Mouse (Mus musculus): Measurements from ENCODE around the gene Clmp. TPM values are rescaled to one million over a fixed set of nuclear protein-coding genes. Genes with fewer than 3 reads are reported as not detected.

Clmp gene
- polyA plus RNA-seq, 1 experiment = 19.6 TPM

DNA sequence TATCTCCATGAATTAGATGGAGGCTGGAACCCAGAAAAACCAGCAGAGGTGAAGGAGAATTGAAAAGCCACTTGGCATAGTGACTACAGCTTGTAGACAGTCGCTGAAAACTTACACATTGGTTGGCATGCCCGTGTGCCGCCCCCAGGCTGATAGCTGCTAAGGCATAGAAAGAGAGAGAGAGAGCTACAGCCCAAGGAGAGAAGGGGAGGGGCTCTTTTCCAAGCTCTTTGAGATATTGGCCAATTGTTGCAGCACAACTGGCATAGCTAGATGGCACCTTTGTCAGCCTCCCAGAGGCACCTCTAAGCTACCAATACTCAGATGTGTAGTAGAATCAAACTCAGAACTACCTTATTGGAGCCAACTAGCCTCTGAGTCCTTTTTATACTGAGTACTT lies 1.8 kb downstream of the Clmp start:
- no peak for DNase-seq (ENCODE audit: extremely low spot score in 1 of 2, low spot score in 1 of 2)

- no peak for DNase-seq (ENCODE audit: extremely low spot score in 1 of 2, low spot score in 1 of 2)
Measured at GRCm38 (mm10) chr9:40690511-40690910, 4.7 kb downstream of the Clmp start.

DNA sequence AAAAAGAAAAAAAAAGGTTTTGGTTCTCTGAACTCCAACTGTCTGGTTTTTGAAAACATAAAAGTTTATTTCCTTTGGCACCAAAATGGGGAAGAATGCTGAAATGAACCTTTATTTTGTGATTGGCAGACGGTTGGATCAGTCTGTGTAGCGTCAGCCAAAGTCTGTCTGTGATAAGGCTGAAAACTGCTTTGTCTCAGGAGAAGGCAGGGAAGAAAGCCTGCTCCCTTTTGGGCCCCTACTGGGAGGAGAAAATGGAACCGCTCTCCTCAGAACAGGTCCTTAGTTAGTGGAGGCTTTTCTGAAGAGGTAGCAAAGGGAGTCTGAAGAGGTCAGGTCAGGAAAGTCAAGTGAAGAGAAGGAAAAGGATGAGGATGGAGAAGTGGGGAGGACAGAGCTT lies 7.3 kb downstream of the Clmp start:
- no peak for DNase-seq (ENCODE audit: extremely low spot score in 1 of 2, low spot score in 1 of 2)

- DNase-seq (ENCODE audit: extremely low spot score in 1 of 2, low spot score in 1 of 2) = no peak
Measured at GRCm38 (mm10) chr9:40693768-40694167, 8.0 kb downstream of the Clmp start.

- DNase-seq (ENCODE audit: extremely low spot score in 1 of 2, low spot score in 1 of 2) = no peak
Measured at GRCm38 (mm10) chr9:40694284-40694683, 8.5 kb downstream of the Clmp start.

DNA sequence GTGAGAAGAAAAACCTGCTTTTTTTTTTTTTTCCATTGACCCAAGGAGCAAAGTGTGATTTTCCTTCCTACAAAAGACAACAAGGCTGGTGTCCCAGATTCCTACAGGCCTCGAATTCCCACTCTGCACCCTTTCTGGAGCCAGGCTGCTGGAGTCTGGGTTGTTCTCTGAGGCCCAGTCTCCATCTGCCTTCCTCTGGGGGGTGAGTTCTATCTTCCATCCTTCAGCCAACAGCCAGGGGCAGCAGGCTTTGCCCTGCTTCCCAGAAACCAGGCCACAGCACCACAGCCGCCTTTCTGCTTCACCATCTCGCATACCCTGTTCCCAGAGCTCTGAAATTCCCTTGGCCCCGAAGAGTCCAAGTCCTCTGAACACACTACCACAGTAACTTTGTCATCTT lies 10.3 kb downstream of the Clmp start:
- DNase-seq (ENCODE audit: extremely low spot score in 1 of 2, low spot score in 1 of 2) = no peak

- no peak for DNase-seq (ENCODE audit: extremely low spot score in 1 of 2, low spot score in 1 of 2)
Measured at GRCm38 (mm10) chr9:40699194-40699593, 13.4 kb downstream of the Clmp start.

- no peak for DNase-seq (ENCODE audit: extremely low spot score in 1 of 2, low spot score in 1 of 2)
Measured at GRCm38 (mm10) chr9:40700253-40700652, 14.5 kb downstream of the Clmp start.

DNA sequence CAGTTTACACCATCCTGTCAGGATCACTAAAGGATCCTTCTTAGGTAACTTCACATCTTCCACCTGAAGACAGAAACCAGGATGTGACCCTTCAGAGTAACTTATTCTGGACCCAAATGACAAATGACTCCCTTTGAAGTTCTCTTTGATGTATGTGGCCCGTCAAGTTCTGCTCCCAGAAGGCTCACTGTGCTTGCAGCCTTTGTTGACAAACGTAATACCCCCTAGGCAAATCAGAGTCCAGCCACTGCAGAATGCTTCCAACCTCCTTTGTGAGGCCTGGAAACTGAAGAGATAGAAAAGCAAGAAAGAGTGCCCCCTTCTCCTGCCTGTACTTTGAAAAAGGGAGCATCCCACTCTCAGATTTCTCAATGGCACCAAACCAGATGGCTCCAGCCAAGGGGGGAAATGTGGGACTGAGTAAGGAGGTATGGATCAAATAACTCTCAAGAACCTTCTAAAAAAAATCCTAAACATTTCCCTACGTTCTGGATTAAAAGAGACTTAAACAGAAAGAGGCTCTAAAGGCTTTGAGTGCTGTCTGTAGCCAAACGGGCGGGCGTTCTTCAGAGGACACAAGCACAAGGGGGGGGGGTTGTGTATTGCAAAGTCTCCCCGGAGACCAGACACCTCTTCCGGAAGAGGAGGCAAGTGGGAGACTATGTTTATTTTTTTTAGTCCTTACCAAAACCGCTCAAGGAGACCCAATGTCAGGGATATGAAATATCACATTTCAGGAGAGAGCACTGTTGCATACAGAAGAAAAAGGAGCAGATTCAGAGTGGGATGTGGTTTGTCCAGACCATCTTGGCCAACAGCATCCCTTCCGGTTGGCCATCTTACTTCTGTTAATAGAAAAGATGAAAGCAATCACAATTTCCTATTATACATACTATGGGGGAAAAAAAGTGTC lies 18.9 kb downstream of the Clmp start:
- no peak for DNase-seq (ENCODE audit: extremely low spot score in 1 of 2, low spot score in 1 of 2)

GRCm38 (mm10) chr9:40708448-40709140 lies 22.8 kb downstream of the Clmp start:
- no peak for DNase-seq (ENCODE audit: extremely low spot score in 1 of 2, low spot score in 1 of 2)

DNA sequence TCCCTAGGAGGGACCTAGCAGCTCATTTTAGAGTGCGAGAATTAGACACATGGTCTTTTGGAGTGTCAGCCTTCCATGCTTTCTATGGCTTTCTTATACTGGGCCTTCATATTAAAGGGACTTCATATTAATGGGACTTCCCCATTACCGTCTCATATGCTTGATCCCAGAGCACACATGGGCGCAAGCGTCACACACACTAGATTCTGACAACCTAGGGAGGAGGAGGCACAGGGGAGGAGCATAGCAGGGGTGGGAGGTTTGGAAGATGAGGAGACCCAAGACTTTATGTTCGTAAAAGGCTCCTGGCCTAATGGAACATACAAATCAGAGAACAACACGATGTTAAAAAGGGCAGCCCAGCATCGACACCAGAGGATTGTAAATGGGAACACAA lies 23.4 kb downstream of the Clmp start:
- no peak for DNase-seq (ENCODE audit: extremely low spot score in 1 of 2, low spot score in 1 of 2)

- DNase-seq (ENCODE audit: extremely low spot score in 1 of 2, low spot score in 1 of 2) = no peak
Measured at GRCm38 (mm10) chr9:40709587-40709986, 23.8 kb downstream of the Clmp start.

DNA sequence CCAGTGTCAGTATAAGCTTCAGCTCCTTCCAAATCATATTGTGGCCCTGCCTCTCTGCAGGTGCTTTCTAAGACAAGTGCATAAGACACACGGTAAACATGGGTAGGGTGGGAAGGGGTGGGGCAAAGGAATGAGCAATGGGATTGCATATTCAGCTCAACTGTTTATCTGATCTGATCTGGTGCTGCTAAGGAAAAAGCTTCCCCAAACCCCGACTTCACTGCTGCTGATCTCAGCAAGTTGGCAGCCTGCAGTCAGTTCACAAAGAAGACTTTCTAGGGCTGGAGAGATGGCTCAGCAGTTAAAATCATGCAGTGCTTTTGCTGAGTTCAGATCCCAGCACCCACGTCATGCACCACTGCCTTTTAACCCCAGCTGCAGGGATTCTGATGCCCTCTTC lies 24.2 kb downstream of the Clmp start:
- DNase-seq (ENCODE audit: extremely low spot score in 1 of 2, low spot score in 1 of 2) = no peak

DNA sequence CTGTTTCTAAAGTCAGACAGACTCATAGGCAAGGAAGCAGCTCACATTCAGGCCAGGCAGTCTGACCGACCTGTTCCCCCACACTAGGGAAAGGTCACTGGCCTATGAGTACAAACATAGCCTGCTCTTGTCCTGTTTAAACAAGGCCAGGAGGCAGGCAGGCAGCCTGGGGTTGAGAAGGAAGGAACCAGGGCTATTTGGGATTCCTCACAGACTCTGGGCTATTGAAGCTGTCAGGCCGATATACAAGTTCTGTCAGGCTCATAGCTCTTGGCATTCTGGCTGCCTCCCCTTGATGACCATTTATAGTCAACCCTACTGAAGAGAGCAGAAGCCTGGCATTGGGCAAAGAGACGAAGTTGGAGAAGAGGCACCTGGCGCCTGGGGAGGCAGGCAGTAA lies 25.9 kb downstream of the Clmp start:
- no peak for DNase-seq (ENCODE audit: extremely low spot score in 1 of 2, low spot score in 1 of 2)

- peak; percentile 43 to 67 for DNase-seq (ENCODE audit: extremely low spot score in 1 of 2, low spot score in 1 of 2)
Measured at GRCm38 (mm10) chr9:40717182-40717874, 31.6 kb downstream of the Clmp start.

DNA sequence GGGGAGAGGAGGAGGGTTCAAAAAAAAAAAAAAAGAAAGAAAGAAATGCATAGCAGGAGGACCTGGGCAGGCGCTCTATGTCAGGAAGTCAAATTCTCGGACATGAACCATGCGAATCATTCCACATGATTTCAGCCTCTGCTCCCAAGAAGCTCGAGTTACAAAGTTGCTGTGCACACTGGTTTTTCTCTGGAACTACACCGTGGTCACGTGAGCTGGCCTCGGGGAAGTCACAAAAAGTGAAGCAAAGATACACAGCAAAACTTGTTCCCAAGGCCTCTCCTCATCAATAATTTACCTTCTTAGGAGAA lies 32.1 kb downstream of the Clmp start:
- DNase-seq (ENCODE audit: extremely low spot score in 1 of 2, low spot score in 1 of 2) = no peak

DNA sequence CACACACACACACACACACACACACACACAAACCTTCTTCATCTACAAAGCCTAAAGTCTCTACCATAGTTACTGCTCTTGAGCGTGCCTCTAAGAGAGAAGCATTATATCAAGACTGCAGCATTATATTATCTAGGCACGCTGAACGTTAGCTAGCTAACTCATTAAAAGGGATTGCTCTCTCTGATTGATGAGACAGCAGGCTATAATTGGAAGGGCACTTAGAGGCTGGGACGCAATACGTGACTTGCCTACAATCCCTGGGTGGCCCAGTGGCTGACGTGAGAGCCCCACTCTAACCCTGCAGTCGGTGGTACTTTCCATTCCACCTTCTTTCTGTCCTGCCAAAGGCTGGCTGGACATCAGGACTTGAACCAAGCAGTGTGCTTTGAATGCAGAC lies 35.1 kb downstream of the Clmp start:
- DNase-seq (ENCODE audit: extremely low spot score in 1 of 2, low spot score in 1 of 2) = no peak

DNA sequence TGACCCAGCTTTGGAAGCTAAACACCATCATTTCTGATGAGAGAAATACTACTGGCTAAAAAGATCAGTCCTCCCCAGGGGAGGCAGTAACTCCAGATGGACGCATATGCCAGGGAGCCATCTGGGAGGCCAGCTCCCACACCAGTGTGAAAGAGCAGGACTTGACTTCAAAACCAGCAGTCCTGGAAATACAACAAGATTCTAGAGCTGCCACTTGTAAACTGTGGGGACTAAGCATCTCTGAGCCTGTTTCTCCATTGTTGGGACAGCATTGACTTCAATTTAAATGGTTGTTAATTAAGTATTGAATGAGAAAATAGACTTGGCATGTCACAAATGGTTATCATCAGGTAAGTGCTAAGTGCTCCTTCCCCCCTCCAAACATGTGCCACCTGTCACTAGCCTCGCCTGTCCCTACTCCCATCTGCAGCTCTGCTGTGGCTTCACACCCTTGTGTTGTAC lies 37.6 kb downstream of the Clmp start:
- no peak for DNase-seq (ENCODE audit: extremely low spot score in 1 of 2, low spot score in 1 of 2)

DNA sequence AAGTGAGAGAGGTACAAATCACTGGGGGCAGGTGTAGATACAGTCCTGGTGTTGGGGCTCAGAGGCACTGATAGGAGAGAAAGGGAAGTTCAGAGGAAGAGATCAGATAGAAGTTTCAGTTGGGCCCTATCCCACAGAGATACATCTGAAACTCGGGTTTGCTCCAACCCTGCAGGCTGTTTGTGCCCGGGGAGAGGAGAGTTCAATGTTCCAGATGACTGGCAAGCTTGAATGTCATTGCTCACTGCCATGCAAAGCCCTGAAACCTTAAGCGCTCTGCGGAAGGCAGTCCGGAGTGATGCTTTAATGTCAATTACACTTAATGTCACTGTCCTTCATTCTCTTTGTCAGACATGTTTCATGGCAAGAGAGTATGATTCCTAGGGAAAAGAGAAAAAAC lies 39.2 kb downstream of the Clmp start:
- no peak for DNase-seq (ENCODE audit: extremely low spot score in 1 of 2, low spot score in 1 of 2)

DNA sequence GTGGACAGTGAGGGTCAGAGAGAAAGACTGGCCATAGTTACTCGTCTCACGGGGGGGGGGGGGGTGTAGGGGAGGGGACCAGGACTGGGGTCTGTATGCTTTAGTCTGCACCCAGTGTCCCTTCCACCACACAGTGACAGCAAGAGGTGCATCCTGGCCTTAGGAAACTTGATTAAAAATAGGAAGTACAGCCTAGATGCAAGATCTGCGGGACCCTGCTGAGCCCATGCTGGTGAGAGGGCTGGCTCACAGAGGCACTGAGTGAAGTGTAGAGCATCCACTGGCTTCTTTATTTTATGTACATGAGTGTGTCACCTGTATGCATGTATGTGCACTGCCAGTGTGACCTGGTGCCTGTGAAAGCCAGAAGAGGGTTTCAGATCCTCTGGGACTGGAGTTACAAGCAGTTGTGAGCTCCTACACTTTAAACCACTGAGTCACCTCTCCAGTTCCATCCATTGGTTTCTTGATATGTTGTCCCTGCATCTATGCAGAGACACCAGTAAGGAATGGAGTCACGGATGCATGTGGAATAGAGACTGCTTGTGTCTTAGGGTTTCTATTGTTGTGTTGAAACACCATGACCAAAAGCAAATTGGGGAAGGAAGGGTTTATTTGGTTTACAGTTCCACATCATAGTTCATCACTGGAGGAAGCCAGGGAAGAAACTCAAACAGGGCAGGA lies 41.5 kb downstream of the Clmp start:
- no peak for DNase-seq (ENCODE audit: extremely low spot score in 1 of 2, low spot score in 1 of 2)

Data from frontal cortex, adult 2 months (tissue).